Mouse (Mus musculus): ENCODE measurements around the gene Keap1. TPM values are rescaled to one million over a fixed set of nuclear protein-coding genes. Genes with fewer than 3 reads are reported as not detected.

The Keap1 gene
- polyA plus RNA-seq, 1 experiment = 19.6 TPM

- no peak overlapping the region for H3K27ac ChIP-seq (ENCODE audit: insufficient read depth, low read length)
- H3K4me1 ChIP-seq (ENCODE audit: control insufficient read depth, insufficient read depth, low read length) = no peaks in the 10 kb centered on the region
- H3K9ac ChIP-seq (ENCODE audit: low read depth, poor library complexity, severe bottlenecking) = 0 out of 2 replicates have a peak overlapping the region, but pooled peaks have one; percentile 11
- H3K9me3 ChIP-seq (replicated peaks; ENCODE audit: control insufficient read depth, insufficient read depth, low read length, poor library complexity, severe bottlenecking) = no peaks in the 10 kb centered on the region
- no peak for TF ChIP-seq EP300 (IDR thresholded peaks at IDR 0.05; ENCODE audit: insufficient read depth, low read depth, low read length)
- no peak for TF ChIP-seq POLR2A (IDR thresholded peaks at IDR 0.05; ENCODE audit: insufficient read depth, low read length)
- TF ChIP-seq CTCF (IDR thresholded peaks at IDR 0.05; ENCODE audit: low read depth, low read length) = peak; percentile 32
- H3K4me3 ChIP-seq (ENCODE audit: low read depth, low read length) = no peak overlapping the region
- no peaks in the 10 kb centered on the region for H3K36me3 ChIP-seq (ENCODE audit: control insufficient read depth, insufficient read depth, low read length, poor library complexity, severe bottlenecking)
- no peaks in the 10 kb centered on the region for H3K27me3 ChIP-seq (ENCODE audit: control insufficient read depth, insufficient read depth, low read length, poor library complexity, severe bottlenecking)
Observed at GRCm38 (mm10) chr9:21221383-21221929, 17.7 kb downstream of the Keap1 start.

- Histone ChIP-seq H3K4me1 (ENCODE audit: control insufficient read depth, insufficient read depth, low read length) (no peaks in the 10 kb centered on the region), H3K4me3 (ENCODE audit: low read depth, low read length) (peak overlapping the region; percentile 52), H3K9ac (ENCODE audit: low read depth, poor library complexity, severe bottlenecking) (0 out of 2 replicates have a peak overlapping the region, but pooled peaks have one; percentile 11), H3K27me3 (ENCODE audit: control insufficient read depth, insufficient read depth, low read length, poor library complexity, severe bottlenecking) (no peaks in the 10 kb centered on the region), H3K9me3 (replicated peaks; ENCODE audit: control insufficient read depth, insufficient read depth, low read length, poor library complexity, severe bottlenecking) (no peaks in the 10 kb centered on the region), H3K27ac (ENCODE audit: insufficient read depth, low read length) (peak overlapping the region; percentile 42), H3K36me3 (ENCODE audit: control insufficient read depth, insufficient read depth, low read length, poor library complexity, severe bottlenecking) (no peaks in the 10 kb centered on the region)
- TF ChIP-seq EP300 (IDR thresholded peaks at IDR 0.05; ENCODE audit: insufficient read depth, low read depth, low read length) (no peak), CTCF (IDR thresholded peaks at IDR 0.05; ENCODE audit: low read depth, low read length) (peak; percentile 86)
Observed at GRCm38 (mm10) chr9:21220490-21221382, 18.4 kb downstream of the Keap1 start.

- H3K4me3 ChIP-seq (ENCODE audit: low read depth, low read length) = no peak overlapping the region
- no peaks in the 10 kb centered on the region for H3K27me3 ChIP-seq (ENCODE audit: control insufficient read depth, insufficient read depth, low read length, poor library complexity, severe bottlenecking)
- H3K36me3 ChIP-seq (ENCODE audit: control insufficient read depth, insufficient read depth, low read length, poor library complexity, severe bottlenecking) = no peaks in the 10 kb centered on the region
- TF ChIP-seq POLR2A (IDR thresholded peaks at IDR 0.05; ENCODE audit: insufficient read depth, low read length) (no peak), CTCF (IDR thresholded peaks at IDR 0.05; ENCODE audit: low read depth, low read length) (no peak), EP300 (IDR thresholded peaks at IDR 0.05; ENCODE audit: insufficient read depth, low read depth, low read length) (no peak)
- no peak overlapping the region for H3K9ac ChIP-seq (ENCODE audit: low read depth, poor library complexity, severe bottlenecking)
- H3K9me3 ChIP-seq (replicated peaks; ENCODE audit: control insufficient read depth, insufficient read depth, low read length, poor library complexity, severe bottlenecking) = no peaks in the 10 kb centered on the region
- H3K4me1 ChIP-seq (ENCODE audit: control insufficient read depth, insufficient read depth, low read length) = no peaks in the 10 kb centered on the region
- H3K27ac ChIP-seq (ENCODE audit: insufficient read depth, low read length) = no peak overlapping the region
Observed at GRCm38 (mm10) chr9:21219820-21220219, 19.3 kb downstream of the Keap1 start.

DNA sequence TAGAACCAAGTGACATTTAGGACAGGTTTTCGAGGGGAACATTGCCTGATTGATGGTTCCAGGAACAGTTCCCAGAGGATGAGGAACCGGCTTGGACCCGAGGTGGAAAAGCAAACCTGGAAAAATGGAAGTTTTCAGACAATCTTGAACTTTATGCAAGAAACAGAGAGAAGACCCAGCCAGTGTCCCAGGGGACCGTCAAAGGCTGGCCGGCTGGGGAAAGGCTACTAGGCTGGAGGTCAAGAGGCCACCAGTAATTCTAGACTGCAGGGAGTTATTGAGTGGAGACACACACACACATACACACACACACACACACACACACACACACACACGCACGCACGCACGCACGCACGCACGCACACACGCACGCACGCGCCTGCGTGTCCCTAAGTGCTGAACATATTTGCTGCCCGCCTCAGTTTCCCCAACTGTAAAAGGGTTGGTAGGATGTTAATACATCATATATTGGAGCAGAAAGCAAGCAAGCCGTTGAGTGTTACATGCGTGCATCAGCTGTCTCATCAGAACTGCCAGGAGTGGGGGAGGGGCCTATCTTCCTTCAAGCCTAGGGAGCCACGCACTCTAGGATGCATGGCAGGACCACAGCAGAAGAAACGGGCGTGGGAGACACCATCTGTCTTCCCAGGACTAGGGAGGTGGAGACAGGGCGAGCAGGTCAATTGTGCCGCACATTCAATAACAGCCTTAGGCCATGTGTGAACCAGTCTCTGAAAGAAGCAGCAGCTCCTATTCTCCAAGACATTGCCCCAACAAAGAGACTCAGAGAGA, 22.9 kb downstream of the Keap1 start:
- Histone ChIP-seq H3K27ac (ENCODE audit: insufficient read depth, low read length) (no peak overlapping the region), H3K9me3 (replicated peaks; ENCODE audit: control insufficient read depth, insufficient read depth, low read length, poor library complexity, severe bottlenecking) (no peaks in the 10 kb centered on the region), H3K9ac (ENCODE audit: low read depth, poor library complexity, severe bottlenecking) (no peak overlapping the region), H3K36me3 (ENCODE audit: control insufficient read depth, insufficient read depth, low read length, poor library complexity, severe bottlenecking) (no peaks in the 10 kb centered on the region), H3K4me3 (ENCODE audit: low read depth, low read length) (no peak overlapping the region), H3K4me1 (ENCODE audit: control insufficient read depth, insufficient read depth, low read length) (no peaks in the 10 kb centered on the region), H3K27me3 (ENCODE audit: control insufficient read depth, insufficient read depth, low read length, poor library complexity, severe bottlenecking) (no peaks in the 10 kb centered on the region)
- no peak for TF ChIP-seq POLR2A (IDR thresholded peaks at IDR 0.05; ENCODE audit: insufficient read depth, low read length)
- TF ChIP-seq EP300 (IDR thresholded peaks at IDR 0.05; ENCODE audit: insufficient read depth, low read depth, low read length) = no peak
- no peak for TF ChIP-seq CTCF (IDR thresholded peaks at IDR 0.05; ENCODE audit: low read depth, low read length)

DNA sequence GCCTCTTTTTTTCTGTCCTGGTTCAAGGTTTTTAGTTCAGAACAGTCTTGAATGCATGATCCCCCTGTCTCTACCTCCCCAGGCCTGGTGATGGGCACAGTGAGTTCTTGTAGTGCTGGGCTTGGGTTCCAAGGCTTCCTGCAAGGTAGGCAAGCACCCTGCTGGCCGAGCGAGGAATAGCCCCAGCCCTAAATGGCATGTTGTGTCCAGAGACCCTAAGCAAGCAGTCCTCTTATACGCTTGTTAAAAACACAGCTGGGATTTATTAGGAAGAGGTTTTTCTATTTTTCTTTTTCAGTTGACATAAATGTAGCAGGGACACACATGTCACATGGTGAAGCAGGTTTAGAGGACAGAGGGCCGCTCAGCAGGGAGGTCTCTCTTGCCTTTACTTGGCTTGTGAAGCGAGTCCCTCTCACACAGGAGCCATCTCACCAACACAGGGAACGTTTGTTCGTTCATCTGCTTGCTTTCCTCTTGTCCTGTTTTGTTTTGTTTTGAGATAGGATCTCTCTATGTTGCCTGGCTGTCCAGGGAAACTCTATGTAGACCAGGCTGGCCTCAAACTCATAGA, 25.5 kb downstream of the Keap1 start:
- TF ChIP-seq POLR2A (IDR thresholded peaks at IDR 0.05; ENCODE audit: insufficient read depth, low read length) (no peak), CTCF (IDR thresholded peaks at IDR 0.05; ENCODE audit: low read depth, low read length) (peak; percentile 72), EP300 (IDR thresholded peaks at IDR 0.05; ENCODE audit: insufficient read depth, low read depth, low read length) (no peak)
- no peak overlapping the region for H3K9ac ChIP-seq (ENCODE audit: low read depth, poor library complexity, severe bottlenecking)
- no peaks in the 10 kb centered on the region for H3K4me1 ChIP-seq (ENCODE audit: control insufficient read depth, insufficient read depth, low read length)

More for the DNA sequence above, 25.5 kb downstream of the Keap1 start:
- no peaks in the 10 kb centered on the region for H3K36me3 ChIP-seq (ENCODE audit: control insufficient read depth, insufficient read depth, low read length, poor library complexity, severe bottlenecking)
- no peaks in the 10 kb centered on the region for H3K9me3 ChIP-seq (replicated peaks; ENCODE audit: control insufficient read depth, insufficient read depth, low read length, poor library complexity, severe bottlenecking)
- no peak overlapping the region for H3K4me3 ChIP-seq (ENCODE audit: low read depth, low read length)
- H3K27me3 ChIP-seq (ENCODE audit: control insufficient read depth, insufficient read depth, low read length, poor library complexity, severe bottlenecking) = no peaks in the 10 kb centered on the region
- no peak overlapping the region for H3K27ac ChIP-seq (ENCODE audit: insufficient read depth, low read length)

Measured in ES-Bruce4 (cell line).